Mouse (Mus musculus): ENCODE measurements around the gene Skap1.

Gene Skap1

DNA sequence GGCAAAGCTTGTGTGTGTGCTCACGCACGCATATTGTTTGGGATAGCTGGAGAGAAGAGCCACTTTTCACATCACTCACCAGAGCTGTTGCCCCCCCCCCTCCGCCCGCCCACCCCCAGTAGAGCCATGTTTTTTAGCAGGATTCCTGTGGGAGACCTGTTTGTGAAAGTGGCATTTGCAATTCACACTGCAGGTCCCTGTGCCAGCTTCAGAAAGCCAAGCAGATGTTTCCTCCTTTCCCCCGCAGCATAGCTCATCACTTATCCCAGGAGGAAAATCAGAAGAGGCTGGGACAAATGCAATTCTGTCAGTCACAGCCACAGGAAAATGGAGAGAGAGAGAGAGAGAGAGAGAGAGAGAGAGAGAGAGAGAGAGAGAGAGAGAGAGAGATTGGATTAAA, 155.2 kb downstream of the Skap1 start:
- TF ChIP-seq GATA4 (IDR thresholded peaks at IDR 0.05; ENCODE audit: insufficient replicate concordance, low read length), result no peak

DNA sequence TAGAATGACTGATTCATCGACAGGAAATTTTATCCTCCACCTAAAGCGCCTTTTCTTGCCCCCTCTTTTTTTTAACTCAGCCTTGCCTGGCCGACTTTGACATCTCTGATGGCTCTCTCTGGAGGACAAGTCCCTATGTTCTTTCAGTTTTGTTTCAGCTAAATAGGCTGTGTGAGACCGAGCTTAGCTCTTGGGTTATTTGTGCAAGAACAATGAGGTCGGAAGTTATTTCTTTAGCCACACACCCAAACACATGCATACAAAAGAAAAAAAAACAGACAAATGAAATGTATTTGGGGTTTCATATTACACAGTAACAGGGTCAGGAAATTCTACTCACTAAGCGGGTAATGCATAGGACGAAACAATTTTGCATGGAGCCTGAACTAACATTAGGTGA, 155.6 kb downstream of the Skap1 start:
- TF ChIP-seq GATA4 (IDR thresholded peaks at IDR 0.05; ENCODE audit: insufficient replicate concordance, low read length), result no peak

DNA sequence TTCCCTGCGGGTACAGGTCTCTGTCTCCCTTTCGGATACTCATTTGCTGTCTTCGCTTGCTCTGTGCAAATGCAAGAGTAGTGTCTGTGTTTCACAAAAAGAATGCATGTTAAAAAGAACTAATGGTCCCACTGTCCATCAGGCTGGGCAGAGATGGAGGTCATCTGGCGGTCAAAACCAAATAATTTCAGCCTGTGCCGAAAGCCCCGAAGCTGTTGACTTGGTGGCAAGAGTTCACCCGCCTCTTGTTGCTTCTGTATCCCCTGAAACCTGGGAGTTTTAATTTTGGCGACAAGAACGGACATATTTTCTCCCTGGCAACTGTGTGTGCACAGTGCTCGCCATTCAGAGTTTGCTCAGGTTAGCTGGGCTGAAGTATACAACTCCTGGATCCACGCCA, 156.3 kb downstream of the Skap1 start:
- TF ChIP-seq GATA4 (IDR thresholded peaks at IDR 0.05; ENCODE audit: insufficient replicate concordance, low read length), result no peak

DNA sequence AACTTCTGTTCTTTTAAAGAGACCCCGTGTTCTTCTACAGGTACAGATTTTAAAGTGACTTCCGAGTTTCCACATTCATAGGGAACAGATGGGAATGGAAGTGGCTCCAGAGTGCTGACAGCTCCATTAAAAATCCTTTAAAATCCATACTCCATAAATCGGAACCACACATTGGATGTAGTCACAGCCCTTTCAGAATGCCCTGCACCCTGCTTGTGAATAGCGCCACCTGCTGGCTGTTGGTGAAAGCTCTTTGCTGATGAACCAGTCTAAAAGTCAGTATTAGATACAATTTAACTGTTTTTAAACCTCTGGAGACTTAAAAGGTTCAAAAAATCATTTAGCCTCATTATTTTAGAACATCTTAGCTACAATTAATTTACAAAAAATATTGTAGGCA, 156.8 kb downstream of the Skap1 start:
- TF ChIP-seq GATA4 (IDR thresholded peaks at IDR 0.05; ENCODE audit: insufficient replicate concordance, low read length), result no peak

DNA sequence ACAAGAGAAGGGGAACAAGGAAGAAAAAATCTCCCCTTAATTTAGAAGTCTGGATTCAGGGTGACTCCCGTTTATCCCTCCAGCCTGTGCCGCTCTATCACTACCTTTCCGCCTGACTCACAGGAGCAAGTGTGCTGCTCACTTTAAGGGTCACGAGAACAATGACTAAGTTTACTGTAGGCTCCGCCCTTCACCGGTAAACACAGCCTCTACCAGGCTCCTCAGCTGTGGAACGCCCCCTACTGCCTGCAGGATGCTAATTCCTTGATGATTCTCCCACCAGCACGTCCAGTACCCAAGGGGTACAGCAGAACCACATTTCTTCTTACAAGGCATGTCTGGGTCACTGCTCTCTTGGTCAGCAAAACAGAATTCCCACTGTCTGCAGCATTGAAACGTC, 158.4 kb downstream of the Skap1 start:
- TF ChIP-seq GATA4 (IDR thresholded peaks at IDR 0.05; ENCODE audit: insufficient replicate concordance, low read length), result no peak

DNA sequence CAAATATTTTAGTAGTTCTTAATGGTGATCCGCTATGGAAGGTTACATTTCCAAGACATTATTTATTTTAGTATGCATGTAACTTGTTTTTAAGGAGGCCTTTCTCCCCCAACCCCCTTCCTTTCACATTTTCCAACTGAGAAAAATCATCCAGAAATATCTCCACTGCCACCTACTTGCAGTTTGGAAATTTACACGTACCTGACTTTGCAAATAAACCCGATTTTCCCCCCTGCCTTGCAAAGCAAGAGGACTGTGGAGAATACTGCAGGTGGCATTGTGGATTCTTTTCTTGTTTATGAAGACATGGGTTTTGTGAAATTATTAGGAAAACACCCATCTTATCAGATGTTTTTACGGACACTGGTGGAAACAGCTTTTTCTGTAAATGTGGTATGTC, 160.0 kb downstream of the Skap1 start:
- no peak for TF ChIP-seq GATA4 (IDR thresholded peaks at IDR 0.05; ENCODE audit: insufficient replicate concordance, low read length)

DNA sequence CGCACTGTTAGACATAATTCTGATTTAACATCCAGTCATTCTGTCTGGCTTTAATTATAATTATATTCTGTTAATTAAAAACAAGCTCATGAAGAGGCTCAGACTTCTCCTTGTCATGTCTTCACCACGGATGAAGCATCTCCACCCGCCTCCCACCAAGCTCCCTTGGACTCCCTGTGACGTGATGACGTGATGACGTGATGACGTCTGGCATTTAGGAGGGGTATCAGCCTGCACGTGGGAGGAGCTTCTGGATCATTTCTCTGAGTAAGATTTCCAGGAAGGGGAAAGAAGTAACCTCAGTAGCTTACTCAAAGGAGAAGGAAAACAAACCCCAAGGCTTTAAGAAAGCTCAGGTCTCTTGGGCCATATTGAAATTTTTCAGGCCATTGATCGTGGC, 165.4 kb downstream of the Skap1 start:
- TF ChIP-seq GATA4 (IDR thresholded peaks at IDR 0.05; ENCODE audit: insufficient replicate concordance, low read length), result no peak

DNA sequence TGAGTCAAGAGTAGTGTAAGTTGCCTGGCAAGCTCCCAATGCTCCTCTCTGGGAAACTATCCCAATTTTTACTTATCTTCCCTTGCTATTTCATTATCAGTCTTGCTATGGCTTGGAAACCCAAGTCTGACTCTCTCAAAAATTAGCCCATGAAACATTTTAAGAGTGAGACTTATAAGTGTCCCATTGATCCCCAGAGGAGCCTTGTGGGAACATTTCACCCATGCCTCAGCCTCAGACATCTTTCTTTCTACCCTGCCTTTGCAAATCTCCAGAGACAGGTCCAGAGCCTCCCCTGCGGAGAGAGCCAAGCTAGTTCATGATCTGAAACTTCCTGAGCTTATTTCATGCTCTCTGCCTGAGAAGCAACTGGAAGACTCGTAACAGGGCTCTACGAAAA, 167.1 kb downstream of the Skap1 start:
- no peak for TF ChIP-seq GATA4 (IDR thresholded peaks at IDR 0.05; ENCODE audit: insufficient replicate concordance, low read length)

DNA sequence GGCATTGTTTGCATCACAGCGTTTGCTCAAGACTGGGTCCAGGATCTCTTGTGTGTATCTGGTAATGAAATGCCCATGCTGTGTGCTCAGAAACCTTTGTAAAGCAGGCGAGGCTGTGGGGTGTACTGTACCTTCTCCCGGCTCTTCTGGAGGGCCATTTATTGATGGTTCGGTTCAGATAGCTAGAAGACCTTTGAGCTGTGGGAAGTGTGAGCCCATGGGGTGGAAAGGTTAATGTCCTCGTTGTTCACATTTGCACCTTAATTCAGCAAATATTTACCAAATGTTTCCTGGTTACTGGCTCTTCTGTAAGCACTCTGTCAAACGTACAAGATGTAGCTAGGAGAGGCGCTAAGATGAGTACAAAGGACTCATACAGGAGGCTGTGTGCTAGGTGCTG, 173.5 kb downstream of the Skap1 start:
- peak; percentile 36; the same call in 1 of the 2 replicates for TF ChIP-seq GATA4 (IDR thresholded peaks at IDR 0.05; ENCODE audit: insufficient replicate concordance, low read length)

DNA sequence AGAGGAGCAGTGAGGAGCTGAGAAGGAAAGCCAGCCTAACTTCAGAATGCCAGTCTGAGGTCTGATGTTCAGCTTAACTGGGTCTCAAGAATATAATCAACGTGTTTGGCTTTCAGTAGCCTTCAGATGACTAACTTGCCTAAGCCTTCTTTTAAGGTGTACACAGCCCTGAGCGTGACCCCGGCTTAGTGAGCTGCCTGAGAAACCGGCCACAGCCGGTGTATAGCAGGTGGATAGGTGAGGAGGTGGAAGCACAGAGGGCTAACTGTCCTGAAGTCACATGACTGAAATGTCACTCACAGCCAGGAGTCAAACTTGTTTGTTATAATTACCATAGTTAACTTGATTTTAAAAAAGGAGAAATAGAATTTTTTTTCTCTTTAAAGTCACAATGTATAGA, 175.4 kb downstream of the Skap1 start:
- no peak for TF ChIP-seq GATA4 (IDR thresholded peaks at IDR 0.05; ENCODE audit: insufficient replicate concordance, low read length)

DNA sequence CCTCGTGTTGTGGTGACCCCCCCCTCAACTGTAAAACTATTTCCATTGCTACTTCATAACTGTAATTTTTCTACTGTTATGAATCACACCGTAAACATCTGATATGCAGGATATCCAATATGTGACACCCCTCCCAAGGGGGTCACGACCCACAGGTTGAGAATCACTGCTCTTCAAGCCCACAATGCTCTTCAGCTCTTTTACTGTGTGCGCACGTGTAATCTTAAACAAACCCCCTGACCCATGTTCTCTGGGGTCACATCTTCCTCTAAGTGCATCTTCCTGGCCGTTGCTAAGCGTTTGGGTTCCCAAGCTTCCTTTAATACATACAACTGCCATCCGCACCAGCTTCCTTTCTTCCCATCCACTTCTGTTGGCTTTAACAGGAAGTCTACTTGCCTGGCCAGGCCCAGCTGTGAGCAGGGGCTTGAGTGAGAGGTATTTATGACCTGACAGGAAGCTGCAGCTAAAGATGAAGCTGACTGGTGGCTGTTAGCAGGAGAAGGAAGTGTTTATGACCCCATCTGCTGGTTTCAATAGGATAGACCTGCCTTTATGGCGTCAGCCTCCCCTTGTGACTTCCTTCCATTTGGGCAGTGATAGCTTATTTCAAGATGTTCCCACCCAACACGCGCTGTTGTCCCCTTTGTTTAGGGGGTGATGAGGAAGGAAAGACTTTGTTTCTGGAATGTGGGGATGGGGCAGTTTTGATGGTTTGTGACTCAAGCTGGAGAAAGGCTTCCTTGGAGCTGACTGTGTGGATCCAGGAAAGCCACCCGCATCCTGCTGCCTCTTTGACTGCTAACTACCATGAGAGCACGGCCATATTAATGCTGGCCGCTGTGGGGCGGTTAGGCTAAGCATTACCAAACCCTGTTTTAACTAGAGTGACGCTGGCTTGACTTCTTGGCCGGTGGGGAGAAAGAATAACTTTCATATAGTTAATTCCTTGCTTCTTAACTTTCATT, 178.1 kb downstream of the Skap1 start:
- TF ChIP-seq GATA4 (IDR thresholded peaks at IDR 0.05; ENCODE audit: insufficient replicate concordance, low read length), result no peak; the same call in 1 of the 2 replicates

DNA sequence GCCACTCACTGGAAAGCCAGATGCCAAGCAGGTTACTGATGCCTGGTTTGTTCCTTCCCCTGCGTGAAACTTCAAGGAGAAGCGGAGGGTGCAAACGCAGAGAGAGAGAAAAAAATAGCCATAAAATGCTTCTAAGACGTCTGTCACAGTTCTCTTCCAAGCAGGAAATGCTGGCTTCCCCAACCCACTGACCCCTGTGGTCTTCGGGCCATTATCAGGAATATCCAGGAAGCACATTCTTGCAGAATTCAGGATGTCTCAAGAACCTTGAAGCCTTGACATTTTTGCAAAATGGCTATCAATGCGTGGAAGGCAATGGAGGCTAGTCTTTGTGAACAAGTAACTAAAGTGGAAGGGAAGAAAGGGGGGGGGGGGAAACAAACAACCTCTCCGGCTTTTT, 180.6 kb downstream of the Skap1 start:
- peak; percentile 88 for TF ChIP-seq GATA4 (IDR thresholded peaks at IDR 0.05; ENCODE audit: insufficient replicate concordance, low read length)

DNA sequence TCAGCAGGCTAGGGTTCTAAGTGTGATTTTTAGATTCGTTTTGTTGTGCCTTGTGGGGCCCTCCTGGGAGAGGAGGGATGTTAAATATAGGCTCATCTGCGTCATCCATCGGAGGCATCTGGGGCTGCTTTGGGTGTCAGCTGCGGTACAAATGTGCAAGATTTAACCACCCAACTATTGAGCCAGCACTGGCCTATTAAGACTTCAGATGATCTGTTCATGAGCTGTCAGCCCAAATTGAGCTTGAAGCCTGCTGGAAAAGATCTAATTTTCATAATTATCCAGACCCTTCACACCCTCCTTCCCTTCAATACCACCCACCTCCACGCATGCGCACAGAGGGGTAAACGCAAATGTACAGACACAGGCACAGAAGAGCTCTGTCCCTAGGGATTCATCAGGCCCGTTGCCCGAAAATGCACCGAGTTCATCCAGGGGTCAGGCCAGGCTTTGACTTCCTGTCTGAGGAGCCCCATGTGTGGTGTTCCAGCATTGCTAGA, 181.2 kb downstream of the Skap1 start:
- no peak for TF ChIP-seq GATA4 (IDR thresholded peaks at IDR 0.05; ENCODE audit: insufficient replicate concordance, low read length)

DNA sequence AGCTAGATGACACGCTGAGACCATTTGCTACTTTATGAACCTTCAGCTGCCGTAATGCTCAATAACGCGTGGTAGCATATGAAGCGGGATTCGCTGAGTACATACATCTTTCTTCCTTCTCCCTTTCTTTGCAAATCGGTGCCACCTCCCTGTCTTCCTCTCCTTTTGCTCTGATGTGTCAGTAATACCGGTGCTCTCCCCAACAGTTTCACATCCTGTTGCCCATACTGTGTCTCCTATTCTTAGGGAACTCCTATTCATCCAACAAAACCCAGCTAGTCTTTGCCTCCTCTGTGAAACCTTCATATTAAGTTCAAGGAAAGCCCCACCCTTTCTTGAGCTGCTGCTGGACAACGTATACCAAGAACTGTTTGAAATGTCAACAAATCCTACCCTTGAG, 187.5 kb downstream of the Skap1 start:
- TF ChIP-seq GATA4 (IDR thresholded peaks at IDR 0.05; ENCODE audit: insufficient replicate concordance, low read length), result no peak

DNA sequence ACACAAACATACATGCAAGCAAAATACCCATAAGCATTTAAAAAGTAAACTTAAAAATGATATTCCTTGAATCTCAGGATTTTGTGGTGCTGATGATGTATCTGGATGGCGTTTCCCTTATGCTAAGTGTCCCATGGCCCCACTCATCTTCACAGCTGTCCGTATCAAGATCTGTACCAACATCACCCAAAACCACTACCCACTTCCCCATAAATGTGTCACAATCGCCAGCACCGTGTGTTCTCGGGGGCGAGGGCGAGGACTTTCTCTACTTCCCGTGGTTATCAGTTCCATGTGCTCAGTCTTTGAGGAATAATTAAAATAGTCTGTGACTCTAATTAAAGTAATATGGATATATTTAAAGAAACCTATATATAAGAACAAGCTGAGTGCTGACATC, 189.5 kb downstream of the Skap1 start:
- TF ChIP-seq GATA4 (IDR thresholded peaks at IDR 0.05; ENCODE audit: insufficient replicate concordance, low read length), result no peak

DNA sequence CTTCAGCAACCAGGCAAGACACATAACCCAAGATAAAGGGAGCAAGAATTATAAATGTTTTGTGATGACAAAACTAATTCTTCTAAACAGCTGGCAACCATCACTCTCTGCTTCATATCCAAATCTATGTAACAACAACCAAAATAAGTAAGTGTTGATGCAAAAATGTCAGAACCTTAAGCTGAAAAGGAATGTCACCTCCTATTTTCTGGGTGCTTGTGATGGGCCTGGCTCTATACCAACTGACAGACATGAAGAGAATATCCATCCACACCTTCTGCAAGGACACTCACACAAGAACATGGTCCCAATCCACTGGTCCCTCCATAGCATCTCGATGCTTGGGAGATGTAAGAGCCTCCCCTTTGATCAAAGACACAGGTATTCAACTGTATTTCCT, 194.0 kb downstream of the Skap1 start:
- TF ChIP-seq GATA4 (IDR thresholded peaks at IDR 0.05; ENCODE audit: insufficient replicate concordance, low read length), result no peak

DNA sequence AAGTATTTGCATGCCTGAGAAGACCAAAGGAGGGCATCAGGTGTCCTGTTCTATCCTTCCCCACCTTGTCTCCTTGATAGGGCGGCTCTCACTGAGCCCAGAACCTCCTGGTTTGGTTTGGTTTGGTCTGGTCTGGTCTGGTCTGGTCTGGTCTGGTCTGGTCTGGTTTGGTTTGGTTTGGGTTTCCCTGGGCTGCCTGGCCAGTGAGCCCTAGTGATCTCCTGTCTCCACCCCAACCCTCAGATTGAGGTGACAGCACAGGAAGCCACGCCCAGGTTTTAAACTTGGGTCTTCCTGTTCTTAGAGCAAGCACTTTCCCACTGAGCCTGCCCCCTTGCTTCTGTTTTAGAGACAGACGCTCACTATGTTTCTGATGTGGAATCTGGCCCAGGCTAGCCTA, 202.5 kb downstream of the Skap1 start:
- TF ChIP-seq GATA4 (IDR thresholded peaks at IDR 0.05; ENCODE audit: insufficient replicate concordance, low read length), result no peak

All from liver, adult (tissue).